Mouse (Mus musculus): ENCODE data around the gene Sik3. TPM values are rescaled to one million over a fixed set of nuclear protein-coding genes. Genes with fewer than 3 reads are reported as not detected.

The Sik3 gene
- polyA plus RNA-seq, 1 experiment from 2014 or later = 10.8 TPM

DNA sequence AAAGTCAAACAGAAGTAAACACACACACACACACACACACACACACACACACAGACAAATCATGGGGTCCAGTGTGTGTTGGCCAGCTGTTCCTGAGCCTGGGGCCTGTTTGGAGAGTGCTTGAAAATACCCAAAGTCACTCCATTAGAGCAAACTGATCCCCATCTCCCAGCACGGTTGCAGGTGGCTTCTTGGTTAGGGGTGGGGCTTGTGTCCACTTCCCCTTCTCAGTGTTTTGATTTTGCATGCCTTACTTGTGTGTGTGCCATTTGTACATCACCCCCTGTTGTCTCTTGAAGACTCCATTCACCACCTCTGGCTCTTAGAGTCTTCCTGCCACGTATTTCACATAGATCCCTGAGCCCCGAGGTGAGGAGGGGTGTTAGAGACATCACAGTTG is 45.4 kb downstream of the Sik3 start:
- Histone ChIP-seq H3K9ac (ENCODE audit: low read length) (no peak overlapping the region), H3K36me3 (ENCODE audit: control insufficient read depth, insufficient read depth, low read length) (no peaks in the 10 kb centered on the region), H3K4me2 (ENCODE audit: low read depth) (no peak overlapping the region), H3K4me3 (ENCODE audit: low read depth, low read length) (no peak overlapping the region), H3K27me3 (ENCODE audit: control insufficient read depth, insufficient read depth, low read length) (no peaks in the 10 kb centered on the region), H3K27ac (ENCODE audit: low read depth, low read length) (no peak overlapping the region), H3K9me3 (ENCODE audit: control insufficient read depth, low read length) (no peaks in the 10 kb centered on the region), H3K4me1 (ENCODE audit: control insufficient read depth, insufficient read depth, low read length) (peaks cover 5% of the 10 kb centered on the region)
- 85% methylated on average over 3 of the region's 3 CpGs for WGBS
- DNase-seq (ENCODE audit: low spot score) (no peak), ATAC-seq (ENCODE audit: insufficient read depth, low FRiP score, low TSS enrichment) (no peak)

DNA sequence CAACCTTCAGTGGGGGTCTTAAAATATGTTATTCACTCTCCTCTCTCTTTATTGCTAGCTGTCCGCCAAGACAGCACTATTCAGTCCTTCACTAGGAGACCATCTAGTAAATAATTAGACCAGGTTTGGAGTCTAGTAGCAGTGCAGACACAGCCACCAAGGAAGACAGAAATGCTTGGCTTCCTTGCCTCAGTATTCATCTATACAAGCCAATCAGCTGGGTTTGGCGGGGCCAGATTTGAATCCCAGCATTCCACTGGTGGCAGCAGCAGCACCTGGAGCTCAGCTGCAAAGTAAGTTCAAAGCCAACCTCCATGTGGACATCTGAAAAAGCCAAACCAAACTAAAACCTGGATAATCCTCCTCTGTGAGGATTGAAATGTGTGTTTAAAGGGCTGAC is 47.6 kb downstream of the Sik3 start:
- DNase-seq (ENCODE audit: low spot score) = no peak
- no peak overlapping the region for H3K9ac ChIP-seq (ENCODE audit: low read length)
- no peak overlapping the region for H3K4me2 ChIP-seq (ENCODE audit: low read depth)
- H3K36me3 ChIP-seq (ENCODE audit: control insufficient read depth, insufficient read depth, low read length) = no peaks in the 10 kb centered on the region
- no peak overlapping the region for H3K27ac ChIP-seq (ENCODE audit: low read depth, low read length)
- H3K27me3 ChIP-seq (ENCODE audit: control insufficient read depth, insufficient read depth, low read length) = no peaks in the 10 kb centered on the region
- ATAC-seq (ENCODE audit: insufficient read depth, low FRiP score, low TSS enrichment) = no peak
- no peaks in the 10 kb centered on the region for H3K4me1 ChIP-seq (ENCODE audit: control insufficient read depth, insufficient read depth, low read length)
- no peak overlapping the region for H3K4me3 ChIP-seq (ENCODE audit: low read depth, low read length)
- no peaks in the 10 kb centered on the region for H3K9me3 ChIP-seq (ENCODE audit: control insufficient read depth, low read length)
- 66% methylated on average over 2 of the region's 2 CpGs for WGBS

DNA sequence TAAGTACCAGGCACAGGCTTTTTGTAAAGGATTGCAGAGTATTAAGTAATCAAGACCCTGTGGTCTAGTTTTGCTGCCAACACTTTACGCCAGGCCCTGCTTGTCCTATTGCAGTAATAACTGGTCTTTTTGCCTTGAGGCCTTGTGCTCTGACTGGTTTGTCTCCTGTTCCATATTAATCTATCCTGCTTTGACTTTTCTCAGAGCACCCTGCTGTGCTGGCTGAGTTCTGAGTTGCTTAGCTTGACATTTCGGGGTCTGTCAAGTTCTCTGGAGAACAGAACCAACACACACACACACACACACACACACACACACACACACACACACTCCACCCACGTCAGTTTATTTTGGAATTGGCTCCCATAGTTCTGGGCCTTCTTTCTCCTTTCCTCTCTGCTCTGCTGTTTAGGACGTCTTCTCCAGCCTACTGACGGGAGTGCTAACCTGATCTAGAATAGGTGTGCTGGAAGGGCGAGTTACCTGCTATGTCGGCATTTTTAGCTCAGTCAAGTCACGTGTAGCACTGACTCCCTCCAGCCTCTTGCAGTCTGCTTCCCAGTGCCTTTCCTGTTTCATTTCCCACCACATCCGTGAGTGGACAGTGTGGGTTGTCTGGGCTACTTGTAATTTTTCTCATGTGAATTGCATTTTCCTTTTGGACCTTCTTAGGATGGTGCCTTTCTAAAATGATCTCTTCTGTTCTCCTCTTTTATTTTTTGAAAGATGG is 49.2 kb downstream of the Sik3 start:
- ATAC-seq (ENCODE audit: insufficient read depth, low FRiP score, low TSS enrichment) (no peak), DNase-seq (ENCODE audit: low spot score) (no peak)
- H3K4me3 ChIP-seq (ENCODE audit: low read depth, low read length) = no peak overlapping the region
- no peaks in the 10 kb centered on the region for H3K9me3 ChIP-seq (ENCODE audit: control insufficient read depth, low read length)
- 79% methylated on average over 9 of the region's 9 CpGs for WGBS
- H3K36me3 ChIP-seq (ENCODE audit: control insufficient read depth, insufficient read depth, low read length) = no peaks in the 10 kb centered on the region
- H3K27ac ChIP-seq (ENCODE audit: low read depth, low read length) = no peak overlapping the region
- H3K27me3 ChIP-seq (ENCODE audit: control insufficient read depth, insufficient read depth, low read length) = no peaks in the 10 kb centered on the region
- no peak overlapping the region for H3K9ac ChIP-seq (ENCODE audit: low read length)
- no peak overlapping the region for H3K4me2 ChIP-seq (ENCODE audit: low read depth)
- no peaks in the 10 kb centered on the region for H3K4me1 ChIP-seq (ENCODE audit: control insufficient read depth, insufficient read depth, low read length)

DNA sequence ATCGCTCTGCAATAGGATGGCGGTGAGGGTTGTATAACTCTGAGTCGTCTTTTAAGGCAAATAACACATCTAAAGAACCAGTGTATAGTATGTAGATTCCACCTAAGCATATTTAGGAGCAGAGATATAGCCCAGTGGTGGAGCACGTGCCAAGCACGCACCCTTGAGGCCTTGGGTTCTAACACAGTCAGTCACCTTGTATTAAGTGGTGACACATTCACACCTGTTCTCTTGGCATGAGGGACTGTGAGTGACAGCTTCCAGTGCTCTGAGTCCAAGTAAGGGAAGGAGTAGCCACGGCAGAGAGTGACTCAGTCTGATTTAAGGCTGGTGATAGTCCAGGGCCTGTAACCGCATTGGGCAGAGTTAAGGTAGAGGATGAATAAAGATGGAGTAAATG is 51.7 kb downstream of the Sik3 start:
- Histone ChIP-seq H3K27ac (ENCODE audit: low read depth, low read length) (no peak overlapping the region), H3K9ac (ENCODE audit: low read length) (no peak overlapping the region), H3K27me3 (ENCODE audit: control insufficient read depth, insufficient read depth, low read length) (no peaks in the 10 kb centered on the region), H3K4me1 (ENCODE audit: control insufficient read depth, insufficient read depth, low read length) (peaks cover 4% of the 10 kb centered on the region; the same call in 1 of the 2 replicates), H3K4me2 (ENCODE audit: low read depth) (no peak overlapping the region), H3K4me3 (ENCODE audit: low read depth, low read length) (no peak overlapping the region), H3K36me3 (ENCODE audit: control insufficient read depth, insufficient read depth, low read length) (no peaks in the 10 kb centered on the region), H3K9me3 (ENCODE audit: control insufficient read depth, low read length) (no peaks in the 10 kb centered on the region)
- ATAC-seq (ENCODE audit: insufficient read depth, low FRiP score, low TSS enrichment) (no peak), DNase-seq (ENCODE audit: low spot score) (no peak)
- WGBS = 93% methylated on average over 7 of the region's 7 CpGs

DNA sequence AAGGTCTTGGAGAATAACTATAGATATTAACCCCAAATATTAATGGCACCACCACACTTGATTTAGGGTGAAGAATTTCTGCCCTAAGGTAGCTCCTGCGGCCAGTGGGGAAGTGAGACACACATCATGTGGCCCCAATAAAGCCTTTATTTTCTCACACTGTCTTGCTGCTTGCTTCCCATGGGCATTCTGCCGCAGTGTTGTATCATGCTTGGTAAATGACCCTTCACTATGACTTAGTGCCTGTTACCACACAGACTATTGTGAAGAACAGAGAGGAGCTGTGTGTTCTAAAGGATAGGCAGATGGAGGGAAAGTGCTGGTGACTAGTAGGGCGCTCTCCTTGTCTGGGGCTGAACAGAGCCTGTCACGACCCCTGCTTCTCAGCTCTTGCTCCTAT is 54.1 kb downstream of the Sik3 start:
- H3K4me3 ChIP-seq (ENCODE audit: low read depth, low read length) = no peak overlapping the region
- H3K27ac ChIP-seq (ENCODE audit: low read depth, low read length) = no peak overlapping the region
- no peak overlapping the region for H3K4me2 ChIP-seq (ENCODE audit: low read depth)
- no peak overlapping the region for H3K9ac ChIP-seq (ENCODE audit: low read length)
- no peaks in the 10 kb centered on the region for H3K36me3 ChIP-seq (ENCODE audit: control insufficient read depth, insufficient read depth, low read length)
- ATAC-seq (ENCODE audit: insufficient read depth, low FRiP score, low TSS enrichment) (no peak), DNase-seq (ENCODE audit: low spot score) (no peak)
- no peaks in the 10 kb centered on the region for H3K9me3 ChIP-seq (ENCODE audit: control insufficient read depth, low read length)
- H3K4me1 ChIP-seq (ENCODE audit: control insufficient read depth, insufficient read depth, low read length) = peaks cover 4% of the 10 kb centered on the region; the same call in 1 of the 2 replicates
- no peaks in the 10 kb centered on the region for H3K27me3 ChIP-seq (ENCODE audit: control insufficient read depth, insufficient read depth, low read length)
- 50% methylated on average over 4 of the region's 4 CpGs for WGBS

DNA sequence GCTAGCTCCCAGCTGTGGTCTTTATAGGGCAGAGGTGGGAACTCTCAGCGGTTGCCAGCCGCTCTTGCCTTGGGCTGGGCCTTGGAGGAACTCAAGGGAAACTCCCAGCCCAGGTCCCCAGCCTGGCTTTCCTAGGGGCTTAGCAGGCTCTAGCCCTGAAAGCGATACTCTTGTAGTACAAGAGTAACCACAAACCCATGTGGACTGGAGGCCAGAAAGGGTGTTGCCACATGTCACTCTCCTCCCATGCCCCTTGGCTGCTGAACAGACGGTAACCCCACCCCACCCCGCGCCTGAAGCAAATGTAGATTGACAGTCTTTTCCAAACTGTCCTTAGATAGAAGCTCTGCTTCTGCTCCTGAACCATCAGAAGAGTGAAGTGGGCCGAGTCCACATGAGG is 55.1 kb downstream of the Sik3 start:
- 67% methylated on average over 7 of the region's 7 CpGs for WGBS
- DNase-seq (ENCODE audit: low spot score) (no peak), ATAC-seq (ENCODE audit: insufficient read depth, low FRiP score, low TSS enrichment) (no peak)
- Histone ChIP-seq H3K27me3 (ENCODE audit: control insufficient read depth, insufficient read depth, low read length) (no peaks in the 10 kb centered on the region), H3K9ac (ENCODE audit: low read length) (no peak overlapping the region), H3K4me3 (ENCODE audit: low read depth, low read length) (no peak overlapping the region), H3K9me3 (ENCODE audit: control insufficient read depth, low read length) (no peaks in the 10 kb centered on the region), H3K4me2 (ENCODE audit: low read depth) (no peak overlapping the region), H3K27ac (ENCODE audit: low read depth, low read length) (no peak overlapping the region), H3K36me3 (ENCODE audit: control insufficient read depth, insufficient read depth, low read length) (no peaks in the 10 kb centered on the region), H3K4me1 (ENCODE audit: control insufficient read depth, insufficient read depth, low read length) (peaks cover 4% of the 10 kb centered on the region; the same call in 1 of the 2 replicates)

DNA sequence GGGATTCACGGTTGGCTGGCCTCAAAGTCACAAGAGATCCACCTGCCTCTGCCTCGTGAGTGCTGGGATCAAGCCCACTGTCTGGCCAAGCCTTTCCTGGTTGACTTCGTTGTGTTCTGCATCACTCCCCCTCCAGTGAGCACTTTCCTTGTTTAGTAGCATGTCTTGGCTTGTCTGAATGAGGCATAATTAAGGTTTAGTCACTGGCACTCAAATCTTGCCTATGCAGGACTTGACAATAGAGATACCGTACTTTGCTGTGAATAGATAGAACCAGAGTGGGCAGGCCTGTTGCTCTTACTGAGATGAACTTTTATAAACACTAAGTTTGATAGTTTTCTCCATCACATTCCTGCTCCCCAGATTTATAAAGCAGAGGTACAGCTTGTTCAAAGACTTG is 56.4 kb downstream of the Sik3 start:
- Histone ChIP-seq H3K4me1 (ENCODE audit: control insufficient read depth, insufficient read depth, low read length) (peaks cover 4% of the 10 kb centered on the region; the same call in 1 of the 2 replicates), H3K4me3 (ENCODE audit: low read depth, low read length) (no peak overlapping the region), H3K27me3 (ENCODE audit: control insufficient read depth, insufficient read depth, low read length) (no peaks in the 10 kb centered on the region), H3K36me3 (ENCODE audit: control insufficient read depth, insufficient read depth, low read length) (no peaks in the 10 kb centered on the region), H3K9ac (ENCODE audit: low read length) (no peak overlapping the region), H3K9me3 (ENCODE audit: control insufficient read depth, low read length) (no peaks in the 10 kb centered on the region), H3K27ac (ENCODE audit: low read depth, low read length) (no peak overlapping the region), H3K4me2 (ENCODE audit: low read depth) (no peak overlapping the region)
- 80% methylated on average over 4 of the region's 4 CpGs for WGBS
- DNase-seq (ENCODE audit: low spot score) (no peak), ATAC-seq (ENCODE audit: insufficient read depth, low FRiP score, low TSS enrichment) (no peak)

DNA sequence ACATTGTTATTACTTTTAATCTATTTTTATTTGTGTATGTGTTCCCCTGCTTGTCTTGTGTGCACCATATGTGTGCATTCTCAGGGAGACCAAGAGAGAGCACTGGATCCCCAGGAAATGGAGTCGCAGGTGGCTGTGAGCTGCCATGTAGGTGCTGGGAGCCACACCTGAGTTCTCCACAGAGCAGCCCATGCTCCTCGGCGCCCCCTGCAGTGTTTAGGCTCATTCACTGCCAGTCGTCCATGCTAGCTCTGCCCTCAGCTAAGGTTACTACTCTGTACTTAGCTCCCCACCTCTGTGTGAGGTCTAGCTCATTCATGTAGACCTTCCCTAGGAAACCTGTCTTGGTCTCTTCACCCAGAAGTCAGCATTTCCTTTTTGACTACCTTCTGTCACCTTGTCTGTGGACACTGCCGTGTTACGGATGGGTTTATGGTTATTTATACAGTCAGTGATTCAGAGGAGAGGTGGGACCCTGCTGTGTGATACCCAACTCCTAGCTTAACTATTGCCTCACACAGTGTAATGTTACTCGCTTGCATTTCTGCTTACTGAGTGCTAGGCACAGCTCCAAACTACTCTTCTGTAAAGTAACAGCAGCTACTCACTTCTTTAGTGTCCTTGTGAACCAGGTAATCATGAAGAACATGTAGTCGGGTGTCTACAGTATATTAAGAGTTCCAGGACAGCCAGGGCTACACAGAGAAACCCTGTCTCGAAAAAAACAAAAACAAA is 59.6 kb downstream of the Sik3 start:
- no peaks in the 10 kb centered on the region for H3K27me3 ChIP-seq (ENCODE audit: control insufficient read depth, insufficient read depth, low read length)
- no peaks in the 10 kb centered on the region for H3K36me3 ChIP-seq (ENCODE audit: control insufficient read depth, insufficient read depth, low read length)
- no peak overlapping the region for H3K27ac ChIP-seq (ENCODE audit: low read depth, low read length)
- ATAC-seq (ENCODE audit: insufficient read depth, low FRiP score, low TSS enrichment) (no peak), DNase-seq (ENCODE audit: low spot score) (no peak)
- no peak overlapping the region for H3K4me3 ChIP-seq (ENCODE audit: low read depth, low read length)
- no peaks in the 10 kb centered on the region for H3K9me3 ChIP-seq (ENCODE audit: control insufficient read depth, low read length)
- no peak overlapping the region for H3K9ac ChIP-seq (ENCODE audit: low read length)
- 57% methylated on average over 9 of the region's 9 CpGs for WGBS
- peaks cover 4% of the 10 kb centered on the region; the same call in 1 of the 2 replicates for H3K4me1 ChIP-seq (ENCODE audit: control insufficient read depth, insufficient read depth, low read length)
- no peak overlapping the region for H3K4me2 ChIP-seq (ENCODE audit: low read depth)

DNA sequence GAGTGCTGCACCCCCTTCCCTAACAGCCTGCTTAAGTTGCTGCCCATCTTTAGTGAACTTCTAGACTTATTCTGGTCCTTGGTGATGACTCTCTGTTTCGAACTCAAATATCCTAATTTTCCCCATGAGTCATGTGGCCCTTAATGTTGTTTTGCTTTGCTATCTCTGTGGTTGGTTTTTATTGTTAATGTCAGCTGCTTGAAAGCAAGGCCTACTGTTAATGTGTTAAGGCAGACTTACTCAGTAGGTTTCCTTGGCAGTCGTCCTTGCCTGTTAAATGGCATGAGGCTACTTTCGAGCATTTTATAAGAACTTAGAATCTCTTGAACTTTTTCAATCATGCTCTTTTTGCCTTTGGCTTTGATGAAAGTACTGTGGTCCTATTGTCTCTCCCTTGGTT is 60.8 kb downstream of the Sik3 start:
- H3K36me3 ChIP-seq (ENCODE audit: control insufficient read depth, insufficient read depth, low read length) = no peaks in the 10 kb centered on the region
- no peak overlapping the region for H3K4me2 ChIP-seq (ENCODE audit: low read depth)
- H3K27me3 ChIP-seq (ENCODE audit: control insufficient read depth, insufficient read depth, low read length) = no peaks in the 10 kb centered on the region
- H3K27ac ChIP-seq (ENCODE audit: low read depth, low read length) = no peak overlapping the region
- no peak for ATAC-seq (ENCODE audit: insufficient read depth, low FRiP score, low TSS enrichment)
- no peak for DNase-seq (ENCODE audit: low spot score)
- WGBS = 84% methylated on average over 3 of the region's 3 CpGs
- H3K9me3 ChIP-seq (ENCODE audit: control insufficient read depth, low read length) = no peaks in the 10 kb centered on the region
- H3K4me1 ChIP-seq (ENCODE audit: control insufficient read depth, insufficient read depth, low read length) = no peaks in the 10 kb centered on the region
- no peak overlapping the region for H3K4me3 ChIP-seq (ENCODE audit: low read depth, low read length)
- no peak overlapping the region for H3K9ac ChIP-seq (ENCODE audit: low read length)

Measured in neural tube, embryonic 11.5 days (tissue).